Mouse (Mus musculus) brain, embryonic 14.5 days (tissue): Measurements from ENCODE around the gene Brinp2.

Source experiments
- CTCF ChIP-seq: fragments of 200-500 bp; IDR thresholded peaks from 2 replicates; pipeline ENCODE4 v1.5.1; 2012; ENCODE audit warnings: inconsistent platforms, mild to moderate bottlenecking, moderate library complexity, borderline replicate concordance; ENCODE audit not compliant: insufficient read depth, insufficient read length; ENCODE audit errors: extremely low read depth
- POLR2A ChIP-seq: fragments of 200-500 bp; IDR thresholded peaks from 2 replicates; pipeline ENCODE4 v1.6.1; 2012; ENCODE audit warnings: mild to moderate bottlenecking, inconsistent platforms, borderline replicate concordance; ENCODE audit not compliant: poor library complexity, insufficient read depth, insufficient read length, severe bottlenecking; ENCODE audit errors: extremely low read depth

GRCm38 (mm10) chr1:158400898-158401297 is 44.8 kb upstream of the Brinp2 start:
- TF ChIP-seq CTCF (no peak), POLR2A (no peak)
